Mouse (Mus musculus) large intestine, adult 2 months (tissue): ENCODE measurements around the gene Med4. TPM values are rescaled to one million over a fixed set of nuclear protein-coding genes. Genes with fewer than 3 reads are reported as not detected.
"Not testable (repeated sequence)": the region's sequence is repeated elsewhere in the genome, so short reads cannot be mapped to it uniquely, and the experiment has no call there.

Experiments
- DNase-seq: peaks from one replicate; pipeline ENCODE4 v3.0.0-alpha.2; 2012; ENCODE audit warnings: low read depth, low spot score
- WGBS: fragments of 180-500 bp; shearing (Covaris S2); methylation state at CpG from one replicate; pipeline ENCODE4 v1.1.7; 2018; 5-methylcytosine and 5-hydroxymethylcytosine counted together
- polyA plus RNA-seq: library from polyadenylated mRNA; depleted of rRNA; stranded (reverse); fragments of >200 nt; gene quantifications from 2 replicates; pipeline ENCODE4 v1.2.3, GENCODE M21; 2012

The Med4 gene
- polyA plus RNA-seq, 1 experiment, result 13.5 TPM

GRCm38 (mm10) chr14:73495753-73496152, 14.1 kb upstream of the Med4 start:
- DNase-seq, result no peak
- WGBS, result 63% methylated on average over 7 of the region's 7 CpGs

GRCm38 (mm10) chr14:73501283-73501682, 8.5 kb upstream of the Med4 start:
- no peak for DNase-seq
- 76% methylated on average over 9 of the region's 9 CpGs for WGBS

GRCm38 (mm10) chr14:73501721-73502120, 8.1 kb upstream of the Med4 start:
- WGBS, result 28% methylated on average over 6 of the region's 6 CpGs

GRCm38 (mm10) chr14:73502591-73503184, 7.1 kb upstream of the Med4 start:
- DNase-seq, result no peak
- WGBS, result 21% methylated on average over 7 of the region's 7 CpGs

More at GRCm38 (mm10) chr14:73501721-73502120, 8.1 kb upstream of the Med4 start:
- DNase-seq, result no peak

- no peak for DNase-seq
- 18% methylated on average over 13 of the region's 13 CpGs for WGBS
Measured at GRCm38 (mm10) chr14:73503237-73503933, 6.4 kb upstream of the Med4 start.

GRCm38 (mm10) chr14:73506283-73506682, 3.5 kb upstream of the Med4 start:
- WGBS, result 75% methylated on average over 8 of the region's 8 CpGs
- DNase-seq, result no peak

GRCm38 (mm10) chr14:73507200-73507599, 2.6 kb upstream of the Med4 start:
- no peak for DNase-seq
- 82% methylated on average over 15 of the region's 15 CpGs for WGBS

- no peak for DNase-seq
- WGBS, result 67% methylated on average over 11 of the region's 11 CpGs
Measured at GRCm38 (mm10) chr14:73507702-73508376, 2.0 kb upstream of the Med4 start.

GRCm38 (mm10) chr14:73508630-73509395, 1.0 kb upstream of the Med4 start:
- DNase-seq, result no peak
- 92% methylated on average over 6 of the region's 6 CpGs for WGBS

GRCm38 (mm10) chr14:73524136-73524535, 14.3 kb downstream of the Med4 start:
- DNase-seq, result no peak
- 74% methylated on average over 3 of the region's 3 CpGs for WGBS

- WGBS, result under 1% methylated on average over 41 of the region's 41 CpGs
- DNase-seq, result peak; percentile 84
Measured at GRCm38 (mm10) chr14:73524766-73525448, 15.1 kb downstream of the Med4 start, which contains the start of gene Sucla2. TSS of gene Sucla2 (plus strand) at chr14:73525319.

GRCm38 (mm10) chr14:73528661-73529060, 18.8 kb downstream of the Med4 start:
- 89% methylated on average over 3 of the region's 3 CpGs for WGBS
- DNase-seq, result not testable (repeated sequence)

- 68% methylated on average over 6 of the region's 6 CpGs for WGBS
- DNase-seq, result no peak
Measured at GRCm38 (mm10) chr14:73533755-73534465, 24.1 kb downstream of the Med4 start.

GRCm38 (mm10) chr14:73535641-73536040, 25.8 kb downstream of the Med4 start:
- 71% methylated on average over 2 of the region's 2 CpGs for WGBS
- no peak for DNase-seq

GRCm38 (mm10) chr14:73543781-73544180, 34.0 kb downstream of the Med4 start:
- WGBS, result 70% methylated on average over 6 of the region's 6 CpGs
- DNase-seq, result no peak

GRCm38 (mm10) chr14:73547034-73547433, 37.2 kb downstream of the Med4 start:
- DNase-seq, result no peak
- 45% methylated on average over 4 of the region's 4 CpGs for WGBS

GRCm38 (mm10) chr14:73548051-73548450, 38.2 kb downstream of the Med4 start, which contains the start of gene Nudt15:
TSS of gene Nudt15 (minus strand) at chr14:73548242.
- no peak for DNase-seq
- 87% methylated on average over 3 of the region's 3 CpGs for WGBS

- WGBS, result 40% methylated on average over 3 of the region's 3 CpGs
- no peak for DNase-seq
Measured at GRCm38 (mm10) chr14:73550291-73550690, 40.5 kb downstream of the Med4 start.

- no peak for DNase-seq
- WGBS, result 72% methylated on average over 8 of the region's 8 CpGs
Measured at GRCm38 (mm10) chr14:73550732-73551131, 40.9 kb downstream of the Med4 start.
